Mouse (Mus musculus) midbrain, embryonic 15.5 days (tissue): ENCODE measurements around the gene Nfx1. TPM values are rescaled to one million over a fixed set of nuclear protein-coding genes. Genes with fewer than 3 reads are reported as not detected.
A peak's percentile ranks its signal among the peaks of the same experiment; 100 is the strongest.
"Not testable (repeated sequence)": the region's sequence is repeated elsewhere in the genome, so short reads cannot be mapped to it uniquely, and the experiment has no call there.

Experiments
- ATAC-seq: fragments of 200-750 bp; cut with Nextera tagmentation; replicated peaks from 2 replicates; pipeline ENCODE4 v1.8.0; 2017; ENCODE audit warnings: moderate TSS enrichment
- H3K27ac ChIP-seq: fragments of 300-500 bp; sonication (generic); 2 replicates; pipeline ENCODE4 v1.5.1; 2015; ENCODE audit warnings: mild to moderate bottlenecking, inconsistent platforms
- H3K27me3 ChIP-seq: fragments of 300-500 bp; sonication (generic); replicated peaks from 2 replicates; pipeline ENCODE4 v1.6.1; 2015; ENCODE audit warnings: inconsistent platforms
- H3K36me3 ChIP-seq: fragments of 300-500 bp; sonication (generic); replicated peaks from 2 replicates; pipeline ENCODE4 v1.6.1; 2015; ENCODE audit warnings: inconsistent platforms
- H3K4me1 ChIP-seq: fragments of 300-500 bp; sonication (generic); 2 replicates; pipeline ENCODE4 v1.6.1; 2015; ENCODE audit warnings: inconsistent platforms
- H3K4me2 ChIP-seq: fragments of 300-500 bp; sonication (generic); 2 replicates; pipeline ENCODE4 v1.6.1; 2015; ENCODE audit warnings: inconsistent platforms, mild to moderate bottlenecking, moderate library complexity
- H3K4me3 ChIP-seq: fragments of 300-500 bp; sonication (generic); 2 replicates; pipeline ENCODE4 v1.5.1; 2015; ENCODE audit warnings: mild to moderate bottlenecking, inconsistent platforms
- H3K9ac ChIP-seq: fragments of 300-500 bp; sonication (generic); 2 replicates; pipeline ENCODE4 v1.6.1; 2015; ENCODE audit warnings: mild to moderate bottlenecking, inconsistent platforms
- H3K9me3 ChIP-seq: fragments of 300-500 bp; sonication (generic); 2 replicates; pipeline ENCODE4 v1.6.1; 2016; ENCODE audit warnings: inconsistent platforms
- WGBS: fragments of 180-500 bp; shearing (Covaris S2); methylation state at CpG from one replicate; pipeline ENCODE4 v1.1.7; 2015; ENCODE audit warnings: mixed read lengths; 5-methylcytosine and 5-hydroxymethylcytosine counted together
- polyA plus RNA-seq: library from polyadenylated mRNA; unstranded; fragments of >200 nt; fragmentation: Nextera tagmentation; extraction: Ambion mirVana; gene quantifications from 2 replicates; pipeline ENCODE4 v1.2.1, GENCODE M21; 2015

The Nfx1 gene
- polyA plus RNA-seq, result 110 and 121 TPM in 2 replicates

- no peaks in the 10 kb centered on the region for H3K9me3 ChIP-seq
- peak within 1 kb of the TSS; percentile 95 for H3K27ac ChIP-seq
- no peaks in the 10 kb centered on the region for H3K27me3 ChIP-seq
- H3K4me1 ChIP-seq, result peaks cover 24% of the 10 kb centered on the region
- H3K4me2 ChIP-seq, result peak within 1 kb of the TSS; percentile 73
- peaks cover 14% of the 10 kb centered on the region for H3K36me3 ChIP-seq
- peak; percentile 98 for ATAC-seq
- peak within 1 kb of the TSS; percentile 79 for H3K9ac ChIP-seq
- WGBS, result under 1% methylated on average over 79 of the region's 85 CpGs
- peak within 1 kb of the TSS; percentile 98 for H3K4me3 ChIP-seq
Measured at GRCm38 (mm10) chr4:40970842-40971701, at the start of gene Nfx1. TSS of gene Nfx1 (plus strand) at chr4:40970906.

DNA sequence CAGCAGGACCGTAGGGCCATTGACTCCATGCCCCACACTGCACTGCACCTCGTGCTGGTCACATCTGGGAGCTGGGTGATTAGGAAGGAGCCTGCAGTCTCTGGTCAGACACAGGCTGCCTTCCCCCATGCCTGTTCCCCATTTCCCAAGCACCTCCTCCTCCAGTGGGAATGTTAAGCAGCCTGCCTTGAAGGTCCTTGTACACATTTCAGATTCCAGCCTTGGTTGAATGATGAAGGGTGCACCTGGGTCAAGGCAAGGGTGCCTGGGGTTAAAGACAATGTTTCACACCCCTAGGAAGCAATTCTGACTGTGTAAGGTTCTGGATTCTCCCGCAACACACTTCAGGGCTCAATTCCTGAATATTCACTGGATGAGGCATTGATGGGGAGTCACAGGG lies 49.4 kb upstream of the Nfx1 start:
- 75% methylated on average over 3 of the region's 3 CpGs for WGBS
- H3K4me3 ChIP-seq, result no peak overlapping the region
- no peak overlapping the region for H3K27ac ChIP-seq
- no peaks in the 10 kb centered on the region for H3K4me1 ChIP-seq
- H3K36me3 ChIP-seq, result no peaks in the 10 kb centered on the region
- no peak overlapping the region for H3K4me2 ChIP-seq
- no peak for ATAC-seq
- no peaks in the 10 kb centered on the region for H3K9me3 ChIP-seq
- H3K27me3 ChIP-seq, result no peaks in the 10 kb centered on the region
- no peak overlapping the region for H3K9ac ChIP-seq

DNA sequence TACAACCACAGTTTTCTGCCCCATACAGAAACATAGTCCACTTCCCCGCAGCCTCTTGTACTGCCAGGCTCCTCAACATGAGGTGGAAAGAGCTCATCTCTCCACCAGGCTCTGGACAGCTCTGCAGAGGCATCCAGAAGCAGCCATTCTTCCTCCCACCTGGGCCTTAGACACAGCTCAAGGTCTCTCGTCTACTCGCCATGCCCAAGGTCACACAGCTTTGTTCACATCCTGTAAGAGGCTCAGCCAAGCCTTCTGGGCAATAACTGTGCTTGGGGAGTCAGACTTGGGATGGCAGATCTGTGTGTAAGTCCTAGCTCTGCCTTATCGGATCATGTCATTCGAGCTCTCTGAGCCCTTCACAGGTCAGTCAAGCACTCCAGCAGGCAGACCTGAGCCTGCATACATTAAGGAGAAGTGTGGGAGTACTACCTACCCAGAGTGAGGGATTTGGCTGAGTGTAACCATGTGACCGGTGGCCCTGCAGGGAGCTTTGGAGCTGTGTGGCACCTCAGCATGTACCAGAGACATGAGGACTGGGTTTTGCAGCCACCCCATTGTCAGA lies 47.5 kb upstream of the Nfx1 start:
- no peak overlapping the region for H3K4me2 ChIP-seq
- no peaks in the 10 kb centered on the region for H3K9me3 ChIP-seq
- H3K4me3 ChIP-seq, result no peak overlapping the region
- H3K36me3 ChIP-seq, result no peaks in the 10 kb centered on the region
- H3K4me1 ChIP-seq, result no peaks in the 10 kb centered on the region
- ATAC-seq, result no peak
- H3K27me3 ChIP-seq, result no peaks in the 10 kb centered on the region
- no peak overlapping the region for H3K27ac ChIP-seq
- H3K9ac ChIP-seq, result no peak overlapping the region
- 81% methylated on average over 6 of the region's 6 CpGs for WGBS

DNA sequence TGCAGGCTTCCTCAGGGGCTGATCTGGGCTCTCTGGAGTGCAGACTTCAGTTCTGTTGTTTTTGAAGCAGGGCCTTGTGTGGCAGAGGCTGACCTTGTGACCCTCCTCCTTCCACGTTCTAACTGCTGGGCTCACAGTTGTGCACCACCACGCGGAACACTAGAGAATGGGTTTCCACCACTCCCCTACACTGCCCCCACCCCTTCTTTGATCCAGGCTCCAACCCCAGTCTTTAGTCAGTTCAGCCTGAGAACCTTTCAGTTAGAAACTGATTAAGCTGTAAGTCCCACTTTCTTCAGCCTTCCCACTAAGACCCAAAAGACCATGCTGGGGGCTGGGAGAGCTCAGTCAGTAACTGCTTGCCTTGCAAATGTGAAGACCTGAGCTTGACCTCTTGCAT lies 45.1 kb upstream of the Nfx1 start:
- H3K9me3 ChIP-seq, result no peaks in the 10 kb centered on the region
- H3K27me3 ChIP-seq, result no peaks in the 10 kb centered on the region
- no peak overlapping the region for H3K4me2 ChIP-seq
- no peaks in the 10 kb centered on the region for H3K4me1 ChIP-seq
- ATAC-seq, result no peak
- H3K4me3 ChIP-seq, result no peak overlapping the region
- 32% methylated on average over 3 of the region's 3 CpGs for WGBS
- no peaks in the 10 kb centered on the region for H3K36me3 ChIP-seq
- no peak overlapping the region for H3K9ac ChIP-seq
- no peak overlapping the region for H3K27ac ChIP-seq

GRCm38 (mm10) chr4:40929046-40929445 lies 41.7 kb upstream of the Nfx1 start:
- 81% methylated on average over 7 of the region's 7 CpGs for WGBS
- no peak for ATAC-seq

DNA sequence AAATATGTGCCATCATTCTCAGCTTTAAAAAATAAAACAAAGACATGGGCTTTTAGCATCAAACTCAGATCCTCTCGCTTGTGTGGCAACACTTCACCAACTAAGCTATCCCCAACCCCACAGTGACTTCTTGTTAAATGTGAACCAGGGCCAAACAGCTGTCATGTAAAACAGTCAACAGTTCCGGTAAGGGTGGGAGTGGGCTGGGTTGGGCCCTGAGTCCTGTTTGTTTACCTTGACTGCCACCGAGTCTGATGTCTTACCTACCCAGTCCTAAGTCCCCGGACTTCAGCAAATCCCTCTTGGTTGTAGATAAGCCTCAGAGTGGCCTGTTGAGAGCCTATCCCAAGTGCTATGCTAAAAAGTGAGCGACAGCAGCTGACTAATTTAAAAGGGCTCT lies 37.0 kb upstream of the Nfx1 start:
- no peak overlapping the region for H3K4me3 ChIP-seq
- WGBS, result 93% methylated on average over 5 of the region's 5 CpGs
- H3K36me3 ChIP-seq, result peaks cover 35% of the 10 kb centered on the region
- no peak overlapping the region for H3K9ac ChIP-seq
- no peak for ATAC-seq
- H3K4me1 ChIP-seq, result no peaks in the 10 kb centered on the region
- no peaks in the 10 kb centered on the region for H3K9me3 ChIP-seq
- H3K27me3 ChIP-seq, result no peaks in the 10 kb centered on the region
- H3K4me2 ChIP-seq, result no peak overlapping the region
- no peak overlapping the region for H3K27ac ChIP-seq

More at GRCm38 (mm10) chr4:40929046-40929445, 41.7 kb upstream of the Nfx1 start:
- Histone ChIP-seq H3K4me2 (no peak overlapping the region), H3K9ac (no peak overlapping the region), H3K4me1 (no peaks in the 10 kb centered on the region), H3K4me3 (no peak overlapping the region), H3K9me3 (no peaks in the 10 kb centered on the region), H3K27me3 (no peaks in the 10 kb centered on the region), H3K27ac (no peak overlapping the region), H3K36me3 (peaks cover 4% of the 10 kb centered on the region; the same call in 1 of the 2 replicates)

DNA sequence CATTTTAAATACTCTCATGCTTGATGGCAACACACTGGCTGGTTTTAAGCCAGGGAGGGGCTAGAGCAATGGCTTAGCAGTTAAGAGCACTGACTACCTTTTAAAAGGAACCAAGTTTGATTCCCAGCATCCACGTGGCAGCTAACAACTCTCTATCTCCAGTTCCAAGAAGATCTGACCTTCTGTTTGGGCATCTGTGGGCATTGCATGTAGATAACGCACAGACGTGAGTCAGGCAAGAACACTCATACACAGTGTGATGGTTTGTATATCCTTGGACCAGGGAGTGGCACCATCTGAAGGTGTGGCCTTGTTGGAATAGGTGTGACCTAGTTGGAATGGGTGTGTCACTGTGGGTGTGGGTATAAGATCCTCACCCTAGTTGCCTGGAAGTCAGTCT lies 36.3 kb upstream of the Nfx1 start:
- not testable (repeated sequence) for H3K4me1 ChIP-seq, H3K27me3 ChIP-seq, H3K4me3 ChIP-seq, H3K9me3 ChIP-seq, H3K4me2 ChIP-seq, ATAC-seq, H3K27ac ChIP-seq, H3K9ac ChIP-seq
- peaks cover 42% of the 10 kb centered on the region for H3K36me3 ChIP-seq
- 96% methylated on average over 3 of the region's 3 CpGs for WGBS

GRCm38 (mm10) chr4:40936175-40936839 lies 34.4 kb upstream of the Nfx1 start:
- 83% methylated on average over 9 of the region's 9 CpGs for WGBS
- Histone ChIP-seq H3K36me3 (peaks cover 60% of the 10 kb centered on the region), H3K9me3 (no peaks in the 10 kb centered on the region), H3K9ac (no peak overlapping the region), H3K4me2 (no peak overlapping the region), H3K27me3 (no peaks in the 10 kb centered on the region), H3K4me3 (no peak overlapping the region), H3K4me1 (no peaks in the 10 kb centered on the region), H3K27ac (no peak overlapping the region)
- ATAC-seq, result peak; percentile 82

- 95% methylated on average over 5 of the region's 5 CpGs for WGBS
- ATAC-seq, result no peak
- no peaks in the 10 kb centered on the region for H3K4me1 ChIP-seq
Measured at GRCm38 (mm10) chr4:40938793-40939192, 31.9 kb upstream of the Nfx1 start.

GRCm38 (mm10) chr4:40943651-40944050 lies 27.1 kb upstream of the Nfx1 start:
- WGBS, result 99% methylated on average over 5 of the region's 5 CpGs
- Histone ChIP-seq H3K27me3 (no peaks in the 10 kb centered on the region), H3K36me3 (peaks cover 52% of the 10 kb centered on the region), H3K27ac (no peak overlapping the region), H3K4me3 (no peak overlapping the region), H3K9ac (no peak overlapping the region), H3K4me1 (peaks cover 17% of the 10 kb centered on the region), H3K4me2 (no peak overlapping the region), H3K9me3 (no peaks in the 10 kb centered on the region)
- ATAC-seq, result no peak

More at GRCm38 (mm10) chr4:40938793-40939192, 31.9 kb upstream of the Nfx1 start:
- Histone ChIP-seq H3K9ac (no peak overlapping the region), H3K4me2 (no peak overlapping the region), H3K4me3 (no peak overlapping the region), H3K27me3 (no peaks in the 10 kb centered on the region), H3K27ac (no peak overlapping the region), H3K9me3 (no peaks in the 10 kb centered on the region), H3K36me3 (peaks cover 77% of the 10 kb centered on the region)

DNA sequence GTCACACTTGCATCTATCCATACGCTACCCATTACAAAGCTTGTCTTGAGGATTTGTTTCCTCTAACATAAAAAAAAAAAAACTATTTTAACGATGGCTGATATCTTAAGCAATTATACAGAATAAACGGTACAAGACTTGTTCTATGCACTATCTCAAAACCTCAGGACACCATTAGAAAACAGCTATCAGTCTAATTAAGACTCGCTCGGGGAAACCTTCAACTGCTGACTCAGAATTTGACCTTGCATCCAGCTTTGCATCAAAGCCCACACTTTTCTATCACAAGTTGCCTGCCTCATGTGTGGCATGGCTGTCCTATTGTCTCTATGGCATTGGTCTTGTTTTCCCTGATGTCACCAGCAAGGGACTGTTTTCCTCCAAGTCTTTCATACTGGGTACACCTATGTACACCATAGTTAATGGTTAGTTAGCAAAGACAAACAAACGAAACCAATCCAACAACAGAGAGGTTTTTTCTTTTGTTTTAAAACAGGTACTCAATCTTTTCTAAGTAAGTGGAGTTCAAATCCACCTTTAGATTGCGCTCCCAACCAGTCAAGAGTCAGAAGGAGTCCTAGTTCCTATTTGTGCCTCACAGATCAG lies 24.1 kb upstream of the Nfx1 start:
- Histone ChIP-seq H3K27ac (no peak overlapping the region), H3K4me3 (peak overlapping the region; percentile 63), H3K36me3 (peaks cover 29% of the 10 kb centered on the region), H3K4me1 (peaks cover 32% of the 10 kb centered on the region), H3K27me3 (no peaks in the 10 kb centered on the region), H3K9me3 (no peaks in the 10 kb centered on the region), H3K4me2 (peak overlapping the region; percentile 77), H3K9ac (no peak overlapping the region)
- no peak for ATAC-seq
- 92% methylated on average over 7 of the region's 7 CpGs for WGBS

DNA sequence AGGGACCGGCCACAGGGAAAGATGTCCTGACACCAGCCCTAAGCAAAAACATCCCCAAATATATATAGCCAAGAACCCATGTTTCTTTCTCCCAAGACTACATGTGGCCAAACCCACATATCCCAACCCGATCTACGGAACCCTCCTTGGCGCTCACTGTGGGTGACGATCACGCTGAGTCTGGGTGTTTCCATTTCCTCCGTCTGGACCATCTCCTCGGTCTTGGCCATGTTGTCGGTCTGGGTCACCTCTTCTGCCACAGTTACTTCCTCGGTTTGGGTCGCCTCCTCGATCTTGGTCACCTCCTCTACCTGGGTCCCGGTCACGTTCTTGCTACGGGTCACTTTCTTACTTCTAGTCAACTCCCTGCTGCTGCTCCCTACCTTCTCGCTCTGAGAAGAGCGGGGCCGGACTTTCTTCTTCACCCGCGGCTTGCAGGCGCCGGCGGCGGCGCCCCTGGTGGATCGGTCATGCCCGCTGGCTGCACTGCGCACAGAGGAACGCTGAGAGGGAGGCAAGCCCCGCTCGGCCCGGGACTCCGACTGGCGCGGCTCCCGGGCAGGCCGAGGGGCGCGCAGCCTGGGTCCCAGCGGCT lies 23.0 kb upstream of the Nfx1 start:
- Histone ChIP-seq H3K4me3 (peak overlapping the region; percentile 63), H3K4me2 (peak overlapping the region; percentile 77), H3K9ac (peak overlapping the region; percentile 68), H3K27me3 (no peaks in the 10 kb centered on the region), H3K27ac (peak overlapping the region; percentile 77), H3K4me1 (peaks cover 32% of the 10 kb centered on the region), H3K36me3 (peaks cover 27% of the 10 kb centered on the region), H3K9me3 (no peaks in the 10 kb centered on the region)
- WGBS, result under 1% methylated on average over 40 of the region's 40 CpGs
- ATAC-seq, result no peak; the same call in 1 of the 2 replicates
